ENCODE assay signal across 11 mouse cellular contexts in genomic region chr2:60923111-60923510, GRCm38 (mm10). TPM values are rescaled to one million over a fixed set of nuclear protein-coding genes. Genes with fewer than 3 reads are reported as not detected.
DNase-seq lines count a peak whose midpoint lies in the region; ATAC-seq and TF ChIP-seq lines count a peak whose summit lies in the region.
"Had no signal": no experiment of that assay in that cellular context is flagged by ENCODE, and none has a peak within 500 bp of the region (broad histone marks: within the 10 kb centered on the region; RNA-seq: fewer than 3 reads in every experiment).

No protein-coding gene starts in this region.

- H3K79me2 ChIP-seq in heart, adult 2 months (replicated peaks; ENCODE audit: control insufficient read depth, insufficient read depth, low read length) = peaks cover 6% of the 10 kb centered on the region; the same call in 1 of the 2 replicates

- H3K4me1 ChIP-seq in heart, adult 2 months (ENCODE audit: control insufficient read depth, insufficient read depth, low read length) = peaks cover 41% of the 10 kb centered on the region
- peaks cover 9% of the 10 kb centered on the region for H3K4me1 ChIP-seq in thymus, adult 2 months (replicated peaks; ENCODE audit: control insufficient read depth, insufficient read depth, low read length)
- peaks cover 55% of the 10 kb centered on the region for H3K4me1 ChIP-seq in heart, embryonic 16.5 days (ENCODE audit: control insufficient read depth, insufficient read depth, low read length)
- H3K4me1 ChIP-seq in stomach, embryonic 16.5 days (ENCODE audit: control insufficient read depth, insufficient read depth, low read length) = peaks cover 24% of the 10 kb centered on the region

- intact Hi-C loops in heart, adult 2 months (cut with DNase I) = loop anchor here (5.0 kb wide), 1 partner anchor 39 kb away; the partner anchor contains the start of gene Rbms1

- peaks cover 42% of the 10 kb centered on the region for H3K36me3 ChIP-seq in heart, adult 2 months (ENCODE audit: control insufficient read depth, insufficient read depth, low read length)
- H3K36me3 ChIP-seq in thymus, adult 2 months (ENCODE audit: control insufficient read depth, insufficient read depth, low read length) = no peaks in the 10 kb centered on the region
- no peaks in the 10 kb centered on the region for H3K36me3 ChIP-seq in heart, embryonic 16.5 days (ENCODE audit: control insufficient read depth, insufficient read depth)
- no peaks in the 10 kb centered on the region for H3K36me3 ChIP-seq in stomach, embryonic 16.5 days (ENCODE audit: control insufficient read depth, insufficient read depth, low read length)
- H3K36me3 ChIP-seq: liver, embryonic 13.5 days; neural tube, embryonic 13.5 days had no signal

- no peaks in the 10 kb centered on the region for H3K9me3 ChIP-seq in heart, embryonic 16.5 days (replicated peaks; ENCODE audit: control insufficient read depth, low read length)
- H3K9me3 ChIP-seq in stomach, embryonic 16.5 days (replicated peaks; ENCODE audit: control insufficient read depth, low read length) = no peaks in the 10 kb centered on the region
- H3K9me3 ChIP-seq: forebrain, embryonic 13.5 days; liver, embryonic 13.5 days; neural tube, embryonic 13.5 days had no signal

- no peak overlapping the region for H3K9ac ChIP-seq in heart, adult 2 months (ENCODE audit: low read depth, low read length)
- H3K9ac ChIP-seq in heart, embryonic 16.5 days (ENCODE audit: low read length) = no peak overlapping the region
- H3K9ac ChIP-seq in stomach, embryonic 16.5 days (ENCODE audit: low read length) = no peak overlapping the region
- H3K9ac ChIP-seq: forebrain, embryonic 13.5 days; liver, embryonic 13.5 days; neural tube, embryonic 13.5 days had no signal

- peak overlapping the region; percentile 76 for H3K27ac ChIP-seq in heart, adult 2 months
- H3K27ac ChIP-seq in thymus, adult 2 months (ENCODE audit: control insufficient read depth, insufficient read depth, low read length) = peak overlapping the region; percentile 80
- H3K27ac ChIP-seq in heart, embryonic 16.5 days (ENCODE audit: low read length) = peak overlapping the region; percentile 80
- H3K27ac ChIP-seq in stomach, embryonic 16.5 days (ENCODE audit: low read length) = peak overlapping the region; percentile 48
- H3K27ac ChIP-seq: forebrain, embryonic 13.5 days; liver, embryonic 13.5 days; neural tube, embryonic 13.5 days had no signal

- peak overlapping the region; percentile 36; the same call in 1 of the 2 replicates for H3K4me2 ChIP-seq in heart, embryonic 16.5 days (ENCODE audit: low read depth, low read length)
- H3K4me2 ChIP-seq in stomach, embryonic 16.5 days (ENCODE audit: low read depth, low read length) = no peak overlapping the region
- H3K4me2 ChIP-seq: forebrain, embryonic 13.5 days; liver, embryonic 13.5 days; neural tube, embryonic 13.5 days had no signal

- DNase-seq in heart, adult 2 months = no peak
- no peak for DNase-seq in heart, adult 9 months (ENCODE audit: low spot score in 2 of 2)
- no peak for DNase-seq in thymus, adult 2 months
- DNase-seq in thymus, postnatal 36 days = no peak
- DNase-seq in urinary bladder, adult 18-20 months (ENCODE audit: low spot score in 2 of 2) = no peak
- DNase-seq in cerebellum, adult 18-20 months = no peak
- DNase-seq: liver, embryonic 13.5 days had no signal

- no peak for TF ChIP-seq CTCF in heart, adult 2 months (IDR thresholded peaks at IDR 0.05)
- no peak for TF ChIP-seq CTCF in thymus, adult 2 months (IDR thresholded peaks at IDR 0.05; ENCODE audit: borderline replicate concordance, control insufficient read depth, extremely low read depth, insufficient read depth, low read length, poor library complexity)

- ATAC-seq in heart, embryonic 16.5 days (replicated peaks; ENCODE audit: extremely low read depth, insufficient read depth, low FRiP score) = 0 out of 2 replicates have a peak, but pooled peaks have one; percentile 57
- ATAC-seq in stomach, embryonic 16.5 days (ENCODE audit: insufficient read depth, low FRiP score) = no peak
- ATAC-seq: forebrain, embryonic 13.5 days had no signal

- no peaks in the 10 kb centered on the region for H3K27me3 ChIP-seq in heart, adult 2 months (ENCODE audit: control insufficient read depth, insufficient read depth, low read length)
- no peaks in the 10 kb centered on the region for H3K27me3 ChIP-seq in thymus, adult 2 months (ENCODE audit: control insufficient read depth, insufficient read depth, low read length)
- H3K27me3 ChIP-seq in heart, embryonic 16.5 days (ENCODE audit: control insufficient read depth, insufficient read depth, low read length) = no peaks in the 10 kb centered on the region
- H3K27me3 ChIP-seq in stomach, embryonic 16.5 days (ENCODE audit: control insufficient read depth, insufficient read depth, low read length) = no peaks in the 10 kb centered on the region
- H3K27me3 ChIP-seq: forebrain, embryonic 13.5 days; liver, embryonic 13.5 days; neural tube, embryonic 13.5 days had no signal

- TF ChIP-seq POLR2A in heart, adult 2 months (IDR thresholded peaks at IDR 0.05; ENCODE audit: insufficient read depth, low read depth, low read length) = no peak
- TF ChIP-seq POLR2A in thymus, adult 2 months (IDR thresholded peaks at IDR 0.05; ENCODE audit: control insufficient read depth, extremely low read depth, insufficient read depth, low read length, poor library complexity) = no peak

- 0 out of 2 replicates have a peak, but pooled peaks have one; percentile 19 for TF ChIP-seq EP300 in heart, adult 2 months (IDR thresholded peaks at IDR 0.05; ENCODE audit: insufficient read depth, low read depth, low read length)

- 31% methylated on average over 6 of the region's 6 CpGs for WGBS in heart, adult 2 months
- 11% methylated on average over 6 of the region's 6 CpGs for WGBS in thymus, adult 2 months
- WGBS in heart, embryonic 16.5 days = 40% methylated on average over 6 of the region's 6 CpGs
- 39% methylated on average over 6 of the region's 6 CpGs for WGBS in stomach, embryonic 16.5 days

- H3K4me3 ChIP-seq in heart, adult 2 months = no peak overlapping the region
- no peak overlapping the region for H3K4me3 ChIP-seq in thymus, adult 2 months (ENCODE audit: control insufficient read depth, insufficient read depth, low read length)
- no peak overlapping the region for H3K4me3 ChIP-seq in heart, embryonic 16.5 days (ENCODE audit: low read length)
- H3K4me3 ChIP-seq in stomach, embryonic 16.5 days (replicated peaks; ENCODE audit: low read length) = no peak overlapping the region
- H3K4me3 ChIP-seq: forebrain, embryonic 13.5 days; liver, embryonic 13.5 days; neural tube, embryonic 13.5 days had no signal

RNA-seq across cellular contexts. Expression of gene Rbms1, which starts 39.9 kb away (rescaled TPM):
- total RNA-seq in heart, adult 2 months (2021) = 10 to 100 TPM; 44.5 to 48.7 TPM
- polyA plus RNA-seq in heart, adult 2 months (2012; rRNA removed) = 72.9 and 79.4 TPM in 2 replicates
- 151 and 163 TPM in 2 replicates for polyA plus RNA-seq in thymus, adult 2 months (2012; rRNA removed)
- polyA plus RNA-seq in heart, embryonic 16.5 days (2015; fragmentation: Nextera tagmentation; extraction: Ambion mirVana) = 90.0 and 102 TPM in 2 replicates
- polyA plus RNA-seq in stomach, embryonic 16.5 days (2015; fragmentation: Nextera tagmentation; extraction: Ambion mirVana) = 110 and 126 TPM in 2 replicates
